Mouse (Mus musculus) retina, postnatal 7 days (tissue): ENCODE results near the gene Gpr39.

ENCODE experiments used
- DNase-seq: peaks from one replicate; pipeline ENCODE4 v3.0.0-alpha.2; 2012; ENCODE audit warnings: low read depth, low spot score

The Gpr39 gene

DNA sequence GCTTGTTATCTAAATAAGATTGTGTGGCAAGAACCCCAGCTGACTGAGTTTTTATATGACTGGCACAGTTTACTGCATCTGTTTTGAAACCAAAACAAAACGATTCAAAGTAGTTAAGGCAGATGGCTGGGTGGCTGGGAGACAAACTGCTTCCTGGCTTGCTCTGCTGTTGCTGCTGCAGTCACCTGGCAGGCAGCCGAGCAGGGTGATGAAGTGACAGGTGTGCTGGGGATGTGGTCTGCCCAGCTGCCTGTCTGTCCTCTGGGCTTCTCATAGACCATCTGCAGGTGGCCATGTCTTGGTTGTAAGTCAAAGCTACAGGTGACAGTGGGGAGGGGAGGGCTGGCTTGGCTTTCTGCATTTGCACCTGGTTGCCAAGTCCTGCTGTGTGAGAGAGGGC, 131.6 kb downstream of the Gpr39 start:
- no peak for DNase-seq

GRCm38 (mm10) chr1:125813141-125813782, 136.5 kb downstream of the Gpr39 start:
- DNase-seq: no peak

- no peak for DNase-seq
These were observed 144.3 kb downstream of the Gpr39 start for GRCm38 (mm10) chr1:125821101-125821500.

GRCm38 (mm10) chr1:125823611-125824010, 146.8 kb downstream of the Gpr39 start:
- DNase-seq: no peak

DNA sequence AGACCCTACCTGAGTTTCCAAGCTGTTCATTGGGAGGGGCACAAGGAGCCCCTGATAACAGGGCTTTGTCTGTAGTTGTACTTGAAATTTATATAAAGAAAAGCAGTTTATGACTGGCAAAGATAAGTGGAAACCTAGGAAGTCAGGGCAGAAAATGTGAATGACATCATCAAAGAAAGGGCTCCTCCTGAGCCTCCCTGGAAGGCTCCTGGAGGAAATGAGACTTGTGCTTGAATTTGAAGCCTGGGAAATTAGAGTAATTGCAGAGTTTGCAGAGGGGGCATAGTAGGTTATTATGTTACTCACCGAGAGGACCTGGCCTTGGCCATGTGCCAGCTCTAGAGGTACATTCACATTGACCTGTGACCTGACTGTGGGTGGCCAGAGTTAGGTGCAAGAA, 160.7 kb downstream of the Gpr39 start:
- DNase-seq: no peak

DNA sequence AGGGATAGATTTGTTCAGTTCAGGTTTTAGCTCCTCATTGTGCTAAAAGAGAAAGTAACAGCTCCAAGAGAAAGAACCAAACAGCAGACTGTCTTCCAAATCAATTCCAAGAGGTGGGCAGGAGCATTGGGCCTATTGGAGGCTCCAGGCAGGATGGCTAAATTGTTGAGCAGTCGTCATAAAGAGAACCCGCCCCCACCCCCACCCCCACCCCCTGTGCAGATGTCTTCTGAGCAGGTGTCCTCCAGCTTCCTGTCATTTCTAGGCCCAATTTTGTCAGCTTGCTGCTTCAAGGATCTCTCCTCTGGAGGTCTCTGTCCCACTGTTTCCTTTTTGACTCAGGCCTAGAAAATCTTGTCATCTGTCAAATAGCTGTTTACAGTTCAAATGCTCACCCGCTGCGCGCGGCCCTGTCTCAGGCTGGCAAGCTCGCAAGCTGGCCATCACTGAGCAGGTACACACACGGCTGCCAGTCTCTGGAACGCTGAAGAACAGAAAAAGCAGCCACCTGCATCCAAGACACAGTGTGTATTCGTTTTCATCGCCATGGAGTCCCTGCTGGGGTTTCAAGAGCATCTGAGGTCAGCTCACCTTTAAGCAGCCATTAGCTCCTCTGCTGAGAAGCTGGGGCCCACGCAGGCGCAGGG, 163.1 kb downstream of the Gpr39 start:
- no peak for DNase-seq

- no peak for DNase-seq
These were observed 177.9 kb downstream of the Gpr39 start for GRCm38 (mm10) chr1:125854646-125855045.

DNA sequence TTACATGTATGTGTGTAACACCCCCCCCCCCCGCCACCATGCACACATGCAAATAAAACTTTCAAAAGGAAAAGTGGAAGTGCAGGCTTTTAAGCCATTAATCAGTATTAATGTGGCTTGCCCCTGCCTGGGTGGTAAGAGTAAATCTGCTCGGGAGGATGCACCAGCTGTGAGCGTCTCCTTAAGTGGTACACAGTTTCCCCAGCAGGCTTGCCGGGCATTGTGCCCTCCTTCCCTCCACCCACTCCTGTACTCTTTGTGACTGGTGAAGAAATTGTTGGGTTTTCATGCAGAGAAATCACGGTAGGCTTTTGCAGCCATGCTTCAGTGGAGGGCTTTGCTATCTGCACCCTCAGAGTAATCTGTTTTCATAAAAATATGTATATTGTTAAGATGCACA, 181.8 kb downstream of the Gpr39 start:
- DNase-seq: no peak

DNA sequence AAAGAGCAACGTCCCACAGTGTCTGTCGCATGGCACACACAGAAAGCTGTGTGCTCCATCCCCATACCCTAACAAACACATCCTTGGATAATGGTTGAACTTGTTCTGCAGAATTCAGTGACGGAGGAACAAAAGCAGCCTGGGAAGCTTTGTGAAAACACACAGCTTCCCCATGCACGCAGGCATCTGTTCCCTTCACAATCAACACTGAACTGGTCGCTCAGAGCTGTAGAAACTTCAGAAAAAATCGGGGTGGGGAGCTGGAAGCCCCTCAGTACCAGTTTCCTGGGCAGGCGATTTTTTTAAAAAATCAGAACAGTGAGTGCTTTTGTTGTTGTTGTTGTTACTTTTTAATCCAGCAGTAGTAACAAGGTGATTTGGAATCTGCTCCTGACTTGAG, 193.3 kb downstream of the Gpr39 start:
- DNase-seq: no peak

GRCm38 (mm10) chr1:125893158-125893557, 216.4 kb downstream of the Gpr39 start:
- no peak for DNase-seq

GRCm38 (mm10) chr1:125910211-125910870, 233.5 kb downstream of the Gpr39 start:
- no peak for DNase-seq

GRCm38 (mm10) chr1:125910871-125911265, 234.1 kb downstream of the Gpr39 start:
- no peak for DNase-seq

DNA sequence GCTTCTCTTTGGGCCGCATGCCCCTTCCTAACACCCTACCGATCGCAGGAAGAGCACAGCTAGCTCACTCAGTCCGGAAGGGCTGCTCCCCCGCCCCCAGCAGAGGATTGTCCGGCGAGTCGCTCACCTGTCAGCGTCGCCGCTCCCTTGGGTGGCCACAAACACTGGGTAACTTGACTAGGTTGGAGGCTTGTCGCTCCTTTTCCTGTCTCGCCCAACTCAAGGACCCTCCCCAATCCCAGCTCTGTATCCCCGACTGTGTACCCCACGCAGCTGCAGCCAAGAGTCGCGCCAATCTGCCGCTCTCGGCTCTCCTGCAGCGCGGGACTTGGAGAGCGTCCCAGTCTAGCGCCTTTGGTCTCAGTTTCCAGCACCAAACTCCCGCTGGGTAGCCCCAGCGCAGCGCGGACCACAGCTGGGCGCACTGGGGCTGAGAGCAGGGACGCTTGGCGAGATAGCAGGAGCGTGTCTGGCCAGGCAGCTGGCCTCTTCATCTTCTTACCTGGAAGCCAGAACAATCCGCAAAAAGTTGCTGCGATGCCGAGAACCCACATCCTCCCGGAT, 234.6 kb downstream of the Gpr39 start:
- DNase-seq: no peak

- DNase-seq: no peak
These were observed 235.2 kb downstream of the Gpr39 start for GRCm38 (mm10) chr1:125911901-125912445.

DNA sequence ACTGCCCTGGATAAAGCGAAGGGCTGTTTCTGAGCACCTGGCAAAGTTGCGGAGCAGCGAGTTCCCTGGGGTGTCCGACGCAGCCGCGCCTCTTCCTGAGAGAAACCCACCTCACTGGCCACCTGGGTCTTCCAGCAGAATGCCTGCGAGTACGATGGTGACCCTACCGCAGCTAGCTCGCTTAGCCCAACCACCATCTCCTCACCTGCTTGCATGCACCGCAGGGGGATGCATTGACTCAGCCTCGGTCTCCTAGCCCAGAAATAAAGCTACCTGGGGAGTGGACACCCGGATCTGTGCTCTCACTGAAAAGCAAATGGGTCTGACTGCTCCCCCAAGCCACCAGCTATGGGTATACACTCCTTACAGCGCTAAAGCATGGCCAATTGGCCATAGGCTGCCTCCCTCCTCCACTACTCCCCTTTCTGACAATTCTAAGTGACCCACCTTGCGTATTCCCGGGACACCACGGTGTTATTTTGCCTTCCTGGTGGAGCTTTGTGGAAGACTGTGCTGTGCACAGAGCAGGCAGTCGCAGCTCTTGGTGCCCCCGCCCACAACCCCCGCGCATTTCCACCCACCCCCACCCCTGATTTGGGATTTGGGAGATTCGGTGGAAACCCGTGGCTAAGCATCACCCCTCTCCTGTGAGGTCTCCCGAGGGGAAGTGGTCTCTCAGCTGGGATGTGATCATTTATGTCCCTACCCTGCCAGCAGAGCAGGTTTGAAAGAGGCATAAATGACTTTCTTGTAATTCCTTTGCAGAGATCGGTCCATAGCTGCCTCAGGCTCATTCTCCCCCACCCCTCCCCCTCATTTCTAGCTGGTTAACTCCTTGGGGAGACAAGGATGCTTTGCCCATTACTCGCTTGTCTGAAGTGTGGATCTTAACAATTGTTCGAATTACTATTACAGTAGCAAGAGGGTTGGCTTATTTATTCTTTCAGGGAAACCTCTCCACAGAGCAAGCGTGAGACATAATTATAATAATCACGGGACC, 236.1 kb downstream of the Gpr39 start, which contains the start of gene Lypd1:
Gene Lypd1, minus strand, starts transcription at position 501 of the 1,000 bp plus-strand sequence.
- DNase-seq: no peak

DNA sequence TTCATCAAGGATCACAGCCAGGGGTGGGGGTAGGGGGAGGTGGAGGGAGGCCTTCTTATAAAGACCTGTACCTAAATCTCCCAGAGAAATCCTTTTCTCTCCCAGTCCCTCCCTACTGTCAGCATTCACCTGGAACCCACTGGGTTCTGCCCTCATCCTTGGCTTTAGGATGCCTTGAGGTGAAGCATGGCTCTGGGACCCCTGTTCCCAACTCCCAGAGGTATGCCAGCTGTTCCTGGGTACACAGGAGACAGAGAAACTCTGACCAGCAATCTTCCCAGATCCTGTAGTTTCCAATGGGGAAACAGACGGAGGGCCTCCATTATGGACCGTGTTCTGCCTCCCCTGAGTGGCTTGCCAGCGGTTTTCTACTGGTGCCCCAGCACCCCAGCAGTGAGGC, 243.9 kb downstream of the Gpr39 start:
- DNase-seq: no peak

DNA sequence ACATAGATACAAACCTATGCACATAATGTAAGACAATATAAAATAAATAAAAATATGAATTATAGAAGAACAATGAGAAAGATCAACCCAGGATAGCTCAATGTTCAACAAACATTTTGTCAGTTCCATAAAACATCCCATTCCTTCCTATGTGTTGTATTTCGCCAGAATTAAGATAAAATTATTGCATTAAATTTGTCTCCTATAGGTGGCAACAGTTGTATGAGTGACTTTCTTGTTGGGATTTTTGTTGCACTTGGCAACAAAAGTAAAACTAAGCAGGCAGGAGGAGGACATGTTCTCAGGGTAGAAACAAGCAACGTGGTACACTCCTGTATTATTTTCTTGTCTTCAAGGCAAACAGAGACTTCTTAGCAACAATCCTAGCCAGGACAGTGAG, 246.3 kb downstream of the Gpr39 start:
- DNase-seq: no peak
